Mouse (Mus musculus): ENCODE data around the gene H2afy2. TPM values are rescaled to one million over a fixed set of nuclear protein-coding genes. Genes with fewer than 3 reads are reported as not detected.

Gene H2afy2
- polyA plus RNA-seq, 1 experiment from 2014 or later: 142 TPM

DNA sequence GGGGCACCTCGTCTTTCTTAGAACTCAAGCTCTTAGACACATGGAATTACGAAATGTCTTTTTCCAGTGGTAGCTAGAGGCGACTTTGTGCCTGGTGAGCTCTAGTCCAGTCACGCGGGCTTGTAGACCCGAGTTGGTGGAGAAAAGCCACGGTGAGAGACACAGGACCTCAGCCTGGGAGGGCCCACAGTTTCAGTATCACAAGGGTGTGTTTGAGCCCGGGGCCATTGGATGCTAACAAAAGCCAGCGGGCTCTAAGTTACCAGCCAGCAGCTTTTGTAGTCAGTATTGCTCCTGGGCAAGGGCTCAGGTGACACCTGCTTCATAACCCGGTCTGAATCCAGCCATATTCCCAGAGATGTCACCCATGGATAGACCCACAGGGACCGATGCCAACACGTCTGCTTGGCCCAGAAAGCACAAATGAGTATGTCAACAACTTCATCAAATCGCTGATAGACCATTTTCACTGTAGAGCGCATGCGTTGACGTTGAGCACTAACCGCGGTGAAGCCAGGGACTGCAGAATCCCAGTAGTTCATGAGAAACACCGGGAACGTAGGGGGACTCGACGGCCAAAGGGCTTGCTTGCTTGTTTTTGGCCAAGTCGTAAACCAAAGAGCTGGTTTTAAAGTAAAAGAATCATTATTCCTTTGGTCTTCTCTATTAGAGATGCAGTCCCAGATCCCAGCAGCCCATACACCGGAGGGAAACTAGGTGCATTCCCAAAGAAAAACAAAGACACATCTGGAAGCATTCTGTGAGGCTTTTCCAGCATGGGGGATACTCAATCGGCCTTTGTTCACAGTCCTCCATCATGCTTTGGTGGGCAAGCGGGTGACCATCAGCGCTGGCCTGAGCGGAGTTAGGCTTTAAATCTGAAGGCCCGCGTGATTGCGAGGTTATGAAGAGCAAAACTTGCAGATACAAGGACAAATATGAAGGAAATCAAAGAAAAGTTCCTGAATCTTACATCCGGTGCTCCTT is 44.3 kb upstream of the H2afy2 start:
- H3K4me2 ChIP-seq: no peak overlapping the region
- H3K9ac ChIP-seq: no peak overlapping the region
- no peaks in the 10 kb centered on the region for H3K36me3 ChIP-seq (ENCODE audit: insufficient read depth)
- H3K27ac ChIP-seq (ENCODE audit: low read depth): no peak overlapping the region
- no peak for DNase-seq
- 85% methylated on average over 32 of the region's 32 CpGs for WGBS
- TF ChIP-seq CTCF (IDR thresholded peaks at IDR 0.05; ENCODE audit: low read depth): no peak
- no peak for ATAC-seq (ENCODE audit: insufficient read depth)
- H3K9me3 ChIP-seq (ENCODE audit: low read depth, low read length): no peaks in the 10 kb centered on the region
- peaks cover 8% of the 10 kb centered on the region; the same call in 1 of the 2 replicates for H3K4me1 ChIP-seq (ENCODE audit: insufficient read depth)
- H3K27me3 ChIP-seq (ENCODE audit: insufficient read depth, low read length): no peaks in the 10 kb centered on the region
- H3K4me3 ChIP-seq (ENCODE audit: low read depth, low read length): no peak overlapping the region

DNA sequence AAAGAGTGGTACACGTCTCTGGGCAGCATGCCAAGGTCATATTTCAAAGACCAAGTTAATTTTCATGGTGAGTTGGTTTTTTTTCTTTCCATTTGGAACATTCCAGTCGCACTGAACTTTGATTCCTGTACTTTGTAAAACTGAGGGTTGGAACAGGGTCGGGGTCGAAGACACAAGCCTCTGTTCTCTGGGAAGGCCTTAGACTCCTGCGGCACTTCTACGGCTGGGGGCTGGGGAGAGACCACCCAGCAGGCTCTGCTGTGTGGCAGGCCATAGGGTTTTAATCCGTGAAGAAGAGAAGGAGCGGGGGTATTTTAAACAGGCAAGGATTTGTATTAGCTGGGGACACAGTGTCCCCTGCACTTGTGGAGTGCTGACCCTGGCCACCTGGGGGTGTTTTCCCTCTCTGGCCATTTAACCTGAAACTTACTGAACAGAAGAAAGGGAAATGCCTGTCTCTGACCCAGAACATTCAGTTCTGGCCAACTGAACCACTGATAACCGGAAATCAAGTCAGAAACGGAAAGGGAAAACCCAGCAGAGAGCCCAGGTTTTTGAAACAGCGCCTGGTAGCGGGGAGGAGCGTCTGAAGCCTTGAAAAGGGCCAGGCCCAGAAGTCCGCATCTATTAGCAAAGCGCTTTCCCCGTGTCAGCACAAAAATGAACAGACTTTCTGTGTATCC is 42.9 kb upstream of the H2afy2 start:
- H3K4me3 ChIP-seq (ENCODE audit: low read depth, low read length): no peak overlapping the region
- ATAC-seq (ENCODE audit: insufficient read depth) (peak; percentile 61; the same call in 1 of the 2 replicates), DNase-seq (peak; percentile 65)
- no peaks in the 10 kb centered on the region for H3K27me3 ChIP-seq (ENCODE audit: insufficient read depth, low read length)
- no peaks in the 10 kb centered on the region for H3K36me3 ChIP-seq (ENCODE audit: insufficient read depth)
- no peak overlapping the region for H3K9ac ChIP-seq
- 31% methylated on average over 16 of the region's 16 CpGs for WGBS
- H3K9me3 ChIP-seq (ENCODE audit: low read depth, low read length): no peaks in the 10 kb centered on the region
- H3K4me1 ChIP-seq (ENCODE audit: insufficient read depth): peaks cover 8% of the 10 kb centered on the region; the same call in 1 of the 2 replicates
- H3K27ac ChIP-seq (ENCODE audit: low read depth): peak overlapping the region; percentile 56
- no peak for TF ChIP-seq CTCF (IDR thresholded peaks at IDR 0.05; ENCODE audit: low read depth)
- no peak overlapping the region for H3K4me2 ChIP-seq

DNA sequence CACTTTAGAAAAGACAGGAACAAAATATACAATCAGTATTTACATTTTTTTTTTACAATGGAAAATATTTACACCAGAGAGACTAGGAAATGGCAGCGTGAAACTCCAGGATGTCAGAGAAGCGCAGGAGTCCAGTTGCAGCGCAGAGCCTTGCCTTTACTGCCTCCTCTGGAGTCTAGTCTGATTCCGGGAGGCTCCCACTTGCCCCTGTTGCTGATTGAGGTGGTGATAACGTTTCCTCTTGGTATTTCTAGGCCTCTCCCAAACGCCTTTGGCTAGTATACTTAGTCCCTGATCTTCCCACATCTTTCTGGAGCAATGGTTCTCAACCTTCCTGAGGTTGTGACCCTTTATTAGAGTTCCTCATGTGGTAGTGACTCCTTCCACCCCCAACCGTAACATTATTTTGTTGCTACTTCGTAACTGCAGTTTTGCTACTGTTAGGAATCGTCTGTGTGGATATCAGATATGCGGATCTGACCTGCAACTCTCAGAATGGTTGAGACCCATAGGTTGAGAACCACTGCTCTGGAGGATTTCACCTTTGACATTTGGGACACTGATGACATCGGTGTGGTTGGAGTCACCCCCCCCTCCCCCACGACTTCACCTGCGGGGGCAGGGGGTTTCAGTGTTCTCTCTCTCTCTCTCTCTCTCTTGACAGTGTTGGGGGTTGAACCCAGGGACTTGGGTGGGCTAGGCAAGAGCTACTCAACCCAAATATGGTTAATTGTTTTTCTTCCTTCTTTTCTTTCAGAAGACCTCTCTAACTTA is 42.2 kb upstream of the H2afy2 start:
- peaks cover 8% of the 10 kb centered on the region; the same call in 1 of the 2 replicates for H3K4me1 ChIP-seq (ENCODE audit: insufficient read depth)
- no peak for TF ChIP-seq CTCF (IDR thresholded peaks at IDR 0.05; ENCODE audit: low read depth)
- no peaks in the 10 kb centered on the region for H3K9me3 ChIP-seq (ENCODE audit: low read depth, low read length)
- no peak for ATAC-seq (ENCODE audit: insufficient read depth)
- H3K4me3 ChIP-seq (ENCODE audit: low read depth, low read length): no peak overlapping the region
- no peaks in the 10 kb centered on the region for H3K36me3 ChIP-seq (ENCODE audit: insufficient read depth)
- no peak for DNase-seq
- no peaks in the 10 kb centered on the region for H3K27me3 ChIP-seq (ENCODE audit: insufficient read depth, low read length)
- no peak overlapping the region for H3K27ac ChIP-seq (ENCODE audit: low read depth)
- no peak overlapping the region for H3K9ac ChIP-seq
- 54% methylated on average over 13 of the region's 13 CpGs for WGBS
- H3K4me2 ChIP-seq: no peak overlapping the region

DNA sequence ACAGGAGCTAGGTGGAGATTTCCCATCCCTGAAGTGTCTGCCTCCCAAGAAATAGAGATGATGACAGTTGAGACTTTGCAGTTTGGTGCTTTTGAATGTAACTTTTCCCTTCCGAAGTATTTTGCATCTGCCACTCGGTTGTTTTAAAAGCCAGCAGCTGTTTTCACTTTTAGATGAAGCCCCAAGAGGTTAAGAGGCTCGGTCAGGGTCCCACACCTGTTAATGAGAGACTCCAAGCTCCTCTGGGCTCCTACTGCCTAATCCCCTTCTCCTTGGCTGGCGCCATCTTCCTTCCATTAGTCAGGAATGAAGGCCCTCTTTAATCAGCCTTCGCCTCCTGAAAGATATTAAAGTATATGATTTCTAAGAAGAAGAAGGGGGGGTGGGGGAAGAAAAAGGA is 41.6 kb upstream of the H2afy2 start:
- H3K4me2 ChIP-seq: no peak overlapping the region
- ATAC-seq (ENCODE audit: insufficient read depth) (no peak), DNase-seq (no peak)
- no peak for TF ChIP-seq CTCF (IDR thresholded peaks at IDR 0.05; ENCODE audit: low read depth)
- H3K27ac ChIP-seq (ENCODE audit: low read depth): no peak overlapping the region
- 48% methylated on average over 5 of the region's 5 CpGs for WGBS
- H3K36me3 ChIP-seq (ENCODE audit: insufficient read depth): no peaks in the 10 kb centered on the region
- peaks cover 5% of the 10 kb centered on the region; the same call in 1 of the 2 replicates for H3K4me1 ChIP-seq (ENCODE audit: insufficient read depth)
- H3K9ac ChIP-seq: no peak overlapping the region
- no peaks in the 10 kb centered on the region for H3K27me3 ChIP-seq (ENCODE audit: insufficient read depth, low read length)
- no peaks in the 10 kb centered on the region for H3K9me3 ChIP-seq (ENCODE audit: low read depth, low read length)
- H3K4me3 ChIP-seq (ENCODE audit: low read depth, low read length): no peak overlapping the region

DNA sequence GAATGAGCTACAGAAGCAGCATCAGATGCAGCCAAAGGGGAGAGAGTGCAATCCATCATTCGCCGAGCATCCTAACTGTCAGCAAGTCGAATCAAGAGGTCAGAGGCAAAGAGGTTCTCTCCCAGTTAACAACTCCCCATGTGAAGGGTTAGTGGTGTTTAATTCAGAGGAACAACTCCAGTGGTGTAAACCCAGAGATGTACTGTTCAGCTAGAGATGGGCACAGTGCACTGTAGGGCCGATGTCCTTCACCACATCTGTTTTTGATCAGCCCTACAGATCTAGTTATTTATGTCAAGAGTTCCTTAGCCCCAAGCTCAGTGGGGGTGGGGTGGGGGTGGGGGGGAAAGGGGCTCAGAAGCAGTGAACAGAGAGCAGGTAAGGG is 39.8 kb upstream of the H2afy2 start:
- H3K9me3 ChIP-seq (ENCODE audit: low read depth, low read length): no peaks in the 10 kb centered on the region
- H3K9ac ChIP-seq: no peak overlapping the region
- H3K4me3 ChIP-seq (ENCODE audit: low read depth, low read length): no peak overlapping the region
- ATAC-seq (ENCODE audit: insufficient read depth) (no peak), DNase-seq (no peak)
- no peaks in the 10 kb centered on the region for H3K27me3 ChIP-seq (ENCODE audit: insufficient read depth, low read length)
- 18% methylated on average over 4 of the region's 4 CpGs for WGBS
- peaks cover 5% of the 10 kb centered on the region; the same call in 1 of the 2 replicates for H3K4me1 ChIP-seq (ENCODE audit: insufficient read depth)
- no peak for TF ChIP-seq CTCF (IDR thresholded peaks at IDR 0.05; ENCODE audit: low read depth)
- H3K36me3 ChIP-seq (ENCODE audit: insufficient read depth): no peaks in the 10 kb centered on the region
- H3K4me2 ChIP-seq: no peak overlapping the region
- H3K27ac ChIP-seq (ENCODE audit: low read depth): no peak overlapping the region

DNA sequence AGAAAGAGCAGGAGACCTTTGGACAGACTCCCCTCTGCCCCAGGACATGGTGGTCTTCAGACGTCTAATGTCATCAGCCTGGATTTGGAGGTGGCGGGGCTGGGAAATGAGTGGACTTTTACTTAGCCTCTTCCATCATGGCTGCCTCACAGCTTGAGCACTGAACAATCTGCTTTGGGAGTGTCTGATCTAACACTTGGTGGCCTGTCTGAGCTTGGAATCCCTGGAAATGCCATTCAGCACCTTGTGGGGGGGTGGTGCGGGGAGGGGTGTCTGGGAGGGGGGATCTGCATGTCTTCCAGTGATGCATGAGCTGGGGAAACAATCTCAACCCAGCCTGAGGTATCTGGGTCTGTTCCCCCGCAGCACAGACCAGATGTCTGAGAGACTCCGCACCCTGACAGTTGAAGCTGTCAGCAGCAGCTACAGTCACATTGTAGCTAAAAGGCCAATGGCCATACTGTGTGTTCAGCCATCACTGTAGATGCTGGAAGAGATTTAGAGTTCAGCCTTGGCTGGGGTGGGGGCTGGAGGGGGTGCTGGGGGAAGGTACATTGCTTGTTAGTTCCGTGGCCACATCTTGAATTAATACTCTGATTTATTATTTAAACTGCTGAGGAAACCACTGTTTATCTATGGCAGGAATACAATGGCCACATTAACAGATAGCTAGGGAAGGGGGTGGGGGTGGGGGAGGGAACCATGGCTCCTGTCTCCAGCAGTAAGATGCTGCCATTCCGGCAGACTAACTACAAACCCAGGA is 39.2 kb upstream of the H2afy2 start:
- ATAC-seq (ENCODE audit: insufficient read depth): no peak

More for the DNA sequence above, 39.2 kb upstream of the H2afy2 start:
- H3K36me3 ChIP-seq (ENCODE audit: insufficient read depth): no peaks in the 10 kb centered on the region
- no peak overlapping the region for H3K4me2 ChIP-seq
- no peak overlapping the region for H3K9ac ChIP-seq
- H3K4me3 ChIP-seq (ENCODE audit: low read depth, low read length): no peak overlapping the region
- DNase-seq: no peak
- H3K4me1 ChIP-seq (ENCODE audit: insufficient read depth): peaks cover 5% of the 10 kb centered on the region; the same call in 1 of the 2 replicates
- no peaks in the 10 kb centered on the region for H3K9me3 ChIP-seq (ENCODE audit: low read depth, low read length)
- WGBS: 32% methylated on average over 7 of the region's 7 CpGs
- H3K27ac ChIP-seq (ENCODE audit: low read depth): no peak overlapping the region
- no peaks in the 10 kb centered on the region for H3K27me3 ChIP-seq (ENCODE audit: insufficient read depth, low read length)
- TF ChIP-seq CTCF (IDR thresholded peaks at IDR 0.05; ENCODE audit: low read depth): no peak

All from lung, embryonic 14.5 days (tissue).